Mouse (Mus musculus) splenic B cell, adult 2 months (primary cell): ENCODE measurements at regions not wholly inside any gene's neighbourhood (a gene's known extent, or its start where the extent isn't known, plus 50 kb on each side); places are given as distances from the start of the nearest gene placed in this dataset.
A peak's percentile ranks its signal among the peaks of the same experiment; 100 is the strongest.

ENCODE experiments used
- DNase-seq: peaks from one replicate; pipeline ENCODE4 v3.0.0-alpha.2; 2011; ENCODE audit warnings: low read depth, low spot score
- H3K27me3 ChIP-seq: 2 replicates; pipeline ENCODE4 v1.6.1; 2012; ENCODE audit warnings: mild to moderate bottlenecking, low read length, moderate library complexity, mixed read lengths; ENCODE audit not compliant: control insufficient read depth, poor library complexity, insufficient read depth, severe bottlenecking
- H3K36me3 ChIP-seq: 2 replicates; pipeline ENCODE4 v1.6.1; 2012; ENCODE audit warnings: mild to moderate bottlenecking, low read length, moderate library complexity, mixed read lengths; ENCODE audit not compliant: control insufficient read depth, poor library complexity, insufficient read depth, severe bottlenecking

DNA sequence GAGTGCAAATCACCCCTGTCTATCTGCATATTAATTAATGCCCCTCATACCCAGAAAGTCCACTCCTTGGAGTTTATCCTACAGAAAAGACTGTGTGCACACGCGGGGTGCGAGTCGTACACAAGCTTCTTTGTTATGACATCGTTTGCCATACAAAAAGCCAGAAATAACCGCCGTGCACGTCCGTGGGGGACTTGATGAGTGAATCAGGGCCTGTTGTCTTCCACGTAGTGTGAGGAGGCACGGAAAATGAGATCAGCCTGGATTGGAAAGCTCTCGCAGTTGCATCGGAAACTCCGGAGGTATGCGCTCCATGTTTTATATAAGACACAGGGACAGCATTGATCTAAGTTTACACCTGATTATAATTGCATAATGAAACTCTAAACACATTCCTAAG, 120.3 kb downstream of the Etnk1 start:
- DNase-seq, result no peak
- no peaks in the 10 kb centered on the region; the same call in 1 of the 2 replicates for H3K27me3 ChIP-seq
- H3K36me3 ChIP-seq, result no peaks in the 10 kb centered on the region

DNA sequence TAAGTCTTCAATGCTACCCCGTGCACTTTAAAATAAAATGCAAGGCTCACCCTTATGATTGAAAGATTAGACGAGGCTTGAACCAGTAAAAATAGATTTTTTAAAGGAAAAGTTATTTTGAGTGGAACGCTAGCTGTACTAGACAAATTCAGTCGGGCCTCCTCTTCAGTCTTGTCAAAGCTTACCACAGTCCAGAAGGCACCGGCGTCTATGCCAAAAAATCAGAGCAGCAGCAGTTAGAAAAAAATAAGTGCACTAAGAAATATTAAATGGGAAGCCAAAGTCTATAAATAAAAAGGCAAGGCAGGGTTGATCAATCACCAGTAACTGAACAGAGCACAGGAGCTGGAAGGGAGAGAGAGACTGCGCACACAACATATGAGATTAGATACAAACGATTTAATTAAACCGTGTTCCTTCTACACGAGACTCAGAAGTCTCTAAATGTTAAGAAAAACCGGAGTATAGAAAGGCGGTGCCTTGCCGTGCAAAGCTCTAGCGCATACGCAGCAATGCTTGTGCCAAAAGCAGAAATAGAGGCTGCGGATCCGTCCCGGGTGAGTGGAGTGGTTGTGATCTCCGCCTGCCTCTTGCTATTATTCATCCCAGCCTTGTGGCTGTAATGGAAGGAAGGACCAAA, 121.6 kb downstream of the Etnk1 start:
- no peak for DNase-seq
- Histone ChIP-seq H3K36me3 (no peaks in the 10 kb centered on the region), H3K27me3 (no peaks in the 10 kb centered on the region; the same call in 1 of the 2 replicates)

DNA sequence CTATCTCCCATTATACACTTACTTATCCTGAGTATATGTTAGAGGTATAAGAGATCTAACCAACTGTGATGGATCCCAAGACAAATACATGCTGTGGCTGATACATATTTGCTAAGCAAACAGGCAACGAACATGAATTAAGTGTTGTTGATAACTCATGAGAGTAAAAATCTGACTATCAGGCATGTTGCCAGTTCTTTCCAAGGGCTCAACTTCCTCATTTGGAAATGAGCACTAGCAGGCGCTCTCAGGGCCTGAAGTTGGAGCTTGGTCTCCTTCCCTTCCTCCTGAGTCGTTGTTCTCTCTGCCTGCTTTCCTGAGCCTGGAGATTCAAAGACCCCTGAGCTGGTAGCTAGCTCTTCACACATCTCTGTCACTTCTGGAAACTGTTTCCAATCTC, 126.6 kb downstream of the Etnk1 start:
- no peaks in the 10 kb centered on the region for H3K36me3 ChIP-seq
- no peak for DNase-seq
- no peaks in the 10 kb centered on the region; the same call in 1 of the 2 replicates for H3K27me3 ChIP-seq

DNA sequence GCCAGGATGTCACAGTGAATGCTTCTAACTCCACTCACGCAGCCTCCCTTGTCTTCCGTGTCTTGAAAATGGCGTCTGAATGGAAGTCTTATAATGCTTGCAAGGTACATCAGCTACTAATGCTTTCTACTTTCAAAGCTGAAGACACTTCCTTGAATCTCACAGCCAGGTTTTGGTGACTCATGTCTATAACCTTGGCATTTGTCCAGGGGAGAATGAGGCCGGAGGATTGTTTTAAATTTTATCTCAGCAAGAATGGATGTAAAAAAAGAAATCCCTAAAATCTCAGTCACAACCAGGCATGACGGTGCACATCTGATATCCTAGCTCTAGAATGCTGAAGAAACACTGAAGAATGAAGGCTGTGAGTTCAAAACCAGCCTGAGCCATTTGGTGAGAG, 131.4 kb downstream of the Etnk1 start:
- Histone ChIP-seq H3K36me3 (no peaks in the 10 kb centered on the region), H3K27me3 (no peaks in the 10 kb centered on the region)
- DNase-seq, result no peak

DNA sequence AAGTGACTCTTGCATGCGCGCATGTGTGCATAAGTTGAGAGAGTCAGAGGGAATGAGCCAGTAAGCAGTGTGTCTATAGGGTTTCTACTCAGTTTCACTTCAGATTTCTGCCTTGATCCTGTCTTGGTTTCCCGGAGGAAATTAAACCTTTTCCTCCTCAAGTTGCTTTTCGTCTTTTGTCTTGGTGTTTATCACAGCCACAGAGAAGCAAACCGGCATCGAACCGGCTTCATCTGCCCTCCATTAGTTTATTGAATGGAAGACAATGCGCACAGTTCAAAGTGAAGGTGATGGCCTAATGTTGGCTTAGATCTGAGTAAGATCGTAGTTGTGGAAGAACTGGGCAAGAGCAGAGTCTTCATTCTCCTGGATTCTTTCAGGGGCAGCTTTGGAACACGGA, 134.4 kb downstream of the Etnk1 start:
- no peaks in the 10 kb centered on the region for H3K36me3 ChIP-seq
- H3K27me3 ChIP-seq, result no peaks in the 10 kb centered on the region
- DNase-seq, result no peak

DNA sequence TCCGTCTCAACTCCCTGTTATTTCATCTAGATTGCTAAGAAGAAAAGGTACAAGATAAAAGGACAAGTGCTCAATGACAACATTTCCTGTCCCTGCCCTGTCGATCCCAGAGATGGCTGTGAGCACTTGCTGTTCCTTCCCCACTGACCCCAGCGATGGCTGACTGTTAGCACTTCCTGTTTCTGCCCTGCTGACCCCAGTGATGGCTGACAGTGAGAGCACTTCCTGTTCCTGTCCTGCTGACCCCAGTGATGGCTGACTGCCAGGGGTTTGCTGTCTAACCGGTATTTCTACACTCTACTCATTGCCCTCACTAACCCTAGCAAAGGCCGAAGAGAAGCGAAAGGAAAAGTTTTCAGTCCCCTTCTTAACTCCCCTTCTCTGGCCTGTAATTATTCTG, 140.3 kb downstream of the Etnk1 start:
- Histone ChIP-seq H3K36me3 (no peaks in the 10 kb centered on the region), H3K27me3 (no peaks in the 10 kb centered on the region)
- no peak for DNase-seq

DNA sequence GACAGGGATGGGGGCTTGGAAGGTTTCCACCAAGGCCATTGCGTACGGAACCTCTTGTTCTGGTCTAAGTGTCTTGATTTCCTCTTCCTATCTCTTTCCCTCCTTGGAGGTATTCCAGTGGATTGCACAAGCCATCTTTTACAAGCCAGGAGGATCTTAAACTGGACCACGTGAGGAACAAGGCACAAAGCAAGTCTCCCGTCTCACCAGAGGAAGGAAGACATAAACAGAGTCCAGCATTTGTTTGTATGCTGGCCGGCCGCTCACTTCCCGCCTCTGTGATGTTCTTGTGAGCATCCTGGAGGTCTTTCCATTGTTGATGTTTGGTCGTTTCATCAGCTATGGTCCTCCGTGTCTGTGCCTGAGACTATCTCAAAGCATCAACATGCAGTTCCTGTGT, 148.8 kb downstream of the Etnk1 start:
- Histone ChIP-seq H3K36me3 (no peaks in the 10 kb centered on the region), H3K27me3 (no peaks in the 10 kb centered on the region)
- no peak for DNase-seq

DNA sequence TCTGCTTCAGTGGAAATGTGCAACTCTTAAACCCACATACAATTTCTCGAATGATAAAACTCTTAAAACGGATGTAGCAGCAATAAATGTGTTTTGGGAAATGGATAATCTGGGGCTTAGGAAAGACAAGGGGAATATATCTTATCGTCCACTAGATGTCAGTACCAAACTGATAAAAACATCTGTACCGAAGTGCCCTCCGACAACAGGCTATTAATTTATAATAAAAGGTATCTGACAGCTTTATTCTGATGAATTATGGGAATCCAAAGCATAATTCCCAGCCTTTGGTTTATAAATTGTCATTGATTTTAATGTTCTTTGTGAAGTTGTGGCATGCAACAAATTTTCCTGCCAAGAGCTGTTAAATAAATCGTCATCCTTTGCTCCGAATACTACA, 153.4 kb downstream of the Etnk1 start:
- no peak for DNase-seq
- no peaks in the 10 kb centered on the region for H3K36me3 ChIP-seq
- no peaks in the 10 kb centered on the region for H3K27me3 ChIP-seq

DNA sequence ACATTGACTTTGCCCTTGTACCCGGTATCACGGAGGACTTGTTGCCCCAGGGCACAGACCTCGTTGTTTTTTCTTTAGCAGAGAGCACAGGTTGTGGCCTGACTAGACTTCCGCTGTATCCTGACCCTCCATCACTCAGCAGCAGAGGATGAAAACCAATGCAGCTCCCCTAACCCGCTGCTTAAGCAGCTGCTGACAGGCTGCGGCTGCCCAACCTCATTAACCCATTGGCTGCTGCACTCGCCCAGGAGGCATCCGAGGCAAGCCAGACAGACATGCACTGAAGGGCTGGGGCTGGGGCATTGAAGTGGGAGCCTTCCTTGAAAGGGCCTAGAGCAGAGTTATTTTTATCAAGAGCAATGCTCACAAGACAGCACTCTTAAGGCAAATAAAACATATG, 157.6 kb downstream of the Etnk1 start:
- Histone ChIP-seq H3K27me3 (no peaks in the 10 kb centered on the region), H3K36me3 (no peaks in the 10 kb centered on the region)
- no peak for DNase-seq

DNA sequence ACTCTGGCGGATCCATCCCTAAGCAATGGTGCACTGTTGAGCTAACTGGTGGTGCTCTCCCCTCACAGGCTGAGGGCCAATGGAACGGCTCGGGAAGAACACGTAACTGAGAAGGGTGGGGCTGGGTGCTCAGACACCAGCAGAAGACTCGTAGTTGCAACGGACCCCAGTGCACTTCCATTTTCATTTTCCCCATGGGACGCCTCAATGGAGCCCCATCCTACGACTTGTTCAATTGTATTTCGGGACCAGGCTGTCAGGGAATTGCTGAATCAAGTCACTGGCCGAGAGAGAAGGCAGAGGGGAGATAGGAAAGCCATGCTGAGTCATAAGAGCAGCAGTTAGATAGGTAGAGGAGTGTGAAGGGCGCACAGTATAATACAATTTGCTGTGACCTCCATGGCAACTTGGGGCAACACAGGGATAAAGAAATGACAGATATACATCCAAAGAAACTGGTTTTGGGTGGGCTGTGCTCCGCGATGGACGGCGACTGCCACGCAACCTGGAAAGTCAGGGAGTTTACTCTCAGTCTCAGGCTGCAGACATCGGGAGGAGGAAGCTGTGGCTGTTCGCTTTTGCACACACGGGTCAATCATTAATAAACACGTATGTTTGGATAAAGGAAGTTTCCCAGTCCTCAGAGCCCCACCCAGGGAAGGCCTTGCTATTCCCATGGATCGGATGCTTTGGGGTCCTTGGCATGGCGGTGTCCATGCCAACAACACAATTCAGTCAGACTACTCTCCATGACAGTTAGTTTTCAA, 160.1 kb downstream of the Etnk1 start:
- DNase-seq, result peak; percentile 25

DNA sequence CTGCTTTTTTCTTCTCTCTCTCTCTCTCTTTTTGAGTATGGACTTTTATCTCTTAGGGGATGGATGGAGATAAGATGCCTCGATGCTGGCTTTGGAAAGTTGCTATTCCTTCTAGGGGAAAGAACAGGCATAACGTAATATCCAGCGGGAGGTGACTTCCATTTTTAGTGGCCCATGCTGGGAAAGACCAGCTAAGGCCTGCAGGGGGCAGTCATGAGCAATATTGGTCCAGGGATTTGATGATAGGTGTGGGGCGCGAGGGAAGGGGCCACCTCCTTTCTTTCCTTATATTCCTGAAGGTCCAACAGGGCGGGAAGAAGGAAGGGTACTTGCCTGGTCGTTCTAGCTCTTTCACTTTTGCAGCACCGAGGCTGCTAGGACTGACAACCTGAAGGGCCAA, 160.8 kb downstream of the Etnk1 start:
- Histone ChIP-seq H3K27me3 (no peaks in the 10 kb centered on the region), H3K36me3 (no peaks in the 10 kb centered on the region)
- peak; percentile 10 for DNase-seq

More for the DNA sequence above, 160.1 kb downstream of the Etnk1 start:
- no peaks in the 10 kb centered on the region for H3K36me3 ChIP-seq
- no peaks in the 10 kb centered on the region for H3K27me3 ChIP-seq

DNA sequence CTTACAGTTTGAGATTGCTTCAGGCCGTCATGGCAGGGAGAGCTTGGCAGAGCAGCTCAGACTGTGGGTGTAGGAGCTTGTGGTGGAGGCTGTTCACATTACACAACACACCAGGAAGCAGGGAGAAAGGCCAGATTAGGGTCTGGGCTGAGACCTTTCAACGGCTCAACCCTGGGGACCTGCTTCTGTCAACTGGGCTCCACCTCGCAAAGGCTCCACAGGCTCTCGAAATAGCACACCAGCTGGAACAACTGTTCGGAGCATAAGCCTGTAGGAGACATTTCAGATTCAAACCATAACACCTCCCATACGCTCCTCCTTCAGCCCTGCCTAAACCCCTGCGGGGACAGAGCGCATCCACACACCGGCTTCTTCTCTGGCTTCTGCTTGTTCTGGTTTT, 161.2 kb downstream of the Etnk1 start:
- no peaks in the 10 kb centered on the region for H3K27me3 ChIP-seq
- no peak for DNase-seq

DNA sequence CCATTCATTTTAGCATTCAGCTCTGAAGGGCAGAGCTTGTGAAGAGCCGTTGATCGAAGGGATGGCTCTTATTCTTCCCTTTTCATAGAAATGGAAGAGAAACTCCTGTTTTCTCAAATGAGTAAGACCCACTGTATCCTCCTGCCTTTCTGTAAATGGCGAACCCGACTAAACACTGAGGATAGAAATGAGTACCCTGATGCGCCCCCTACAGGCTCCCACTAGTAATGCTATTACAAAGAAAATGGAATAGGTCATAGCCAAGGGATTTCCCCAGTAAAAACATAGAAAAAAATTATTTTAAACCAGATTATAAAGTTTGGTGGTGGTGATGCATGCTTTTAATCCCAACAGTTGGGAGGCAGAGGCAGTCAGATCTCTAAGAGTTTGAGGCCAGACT, 162.1 kb downstream of the Etnk1 start:
- DNase-seq, result peak; percentile 4
- H3K36me3 ChIP-seq, result no peaks in the 10 kb centered on the region
- no peaks in the 10 kb centered on the region for H3K27me3 ChIP-seq

More for the DNA sequence above, 161.2 kb downstream of the Etnk1 start:
- H3K36me3 ChIP-seq, result no peaks in the 10 kb centered on the region

DNA sequence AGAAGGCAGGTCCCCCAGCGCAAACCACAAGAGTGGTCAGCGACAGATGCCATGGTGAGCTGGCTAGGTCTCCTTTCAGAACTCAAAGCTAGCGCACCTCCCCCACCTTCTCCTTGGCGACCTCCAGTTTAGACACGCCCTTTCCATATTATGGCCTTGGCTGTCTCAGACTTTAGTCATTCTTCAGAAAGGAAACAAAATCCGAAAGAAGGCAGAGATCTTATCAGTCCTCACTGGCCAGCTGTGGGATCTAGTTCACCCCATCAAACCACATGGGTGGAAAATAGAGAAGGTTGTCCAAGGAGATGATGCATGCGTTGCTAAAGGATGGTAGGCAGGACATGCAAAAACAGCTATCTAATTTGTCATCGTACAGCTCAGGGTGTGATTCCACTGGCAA, 166.5 kb downstream of the Etnk1 start:
- no peaks in the 10 kb centered on the region for H3K27me3 ChIP-seq
- DNase-seq, result no peak
- no peaks in the 10 kb centered on the region for H3K36me3 ChIP-seq

DNA sequence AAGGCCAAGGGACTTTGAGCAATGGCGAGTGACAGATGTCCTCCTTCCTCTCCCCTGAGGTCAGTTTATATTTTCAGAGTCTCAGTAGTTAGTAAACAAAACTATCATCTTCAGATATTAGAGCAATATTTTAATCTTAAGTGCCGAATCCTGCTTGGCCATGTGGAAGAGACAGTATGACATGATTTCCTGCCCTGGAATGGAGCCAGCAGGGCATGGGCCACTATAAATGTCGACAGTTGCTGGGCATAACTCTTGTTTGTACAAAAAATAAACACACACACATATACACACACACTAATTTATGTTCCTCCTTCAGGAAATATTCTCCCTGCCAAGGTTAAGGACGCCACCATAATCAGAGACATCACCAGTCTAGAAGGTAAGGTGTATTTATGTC, 169.6 kb downstream of the Etnk1 start:
- Histone ChIP-seq H3K36me3 (no peaks in the 10 kb centered on the region), H3K27me3 (no peaks in the 10 kb centered on the region)
- no peak for DNase-seq
